Mouse (Mus musculus): Measurements from ENCODE around the gene Scaf8.

- TF ChIP-seq GATA1 (IDR thresholded peaks at IDR 0.05; ENCODE audit: low read length) (no peak), TAL1 (IDR thresholded peaks at IDR 0.05; ENCODE audit: low read length) (no peak)
Observed at GRCm38 (mm10) chr17:3102336-3103165, 12.2 kb upstream of the Scaf8 start.

Data from erythroblast, embryonic 14.5 days (primary cell).